Comparison of ENCODE assay signal across 8 mouse cellular contexts in the genomic region with DNA sequence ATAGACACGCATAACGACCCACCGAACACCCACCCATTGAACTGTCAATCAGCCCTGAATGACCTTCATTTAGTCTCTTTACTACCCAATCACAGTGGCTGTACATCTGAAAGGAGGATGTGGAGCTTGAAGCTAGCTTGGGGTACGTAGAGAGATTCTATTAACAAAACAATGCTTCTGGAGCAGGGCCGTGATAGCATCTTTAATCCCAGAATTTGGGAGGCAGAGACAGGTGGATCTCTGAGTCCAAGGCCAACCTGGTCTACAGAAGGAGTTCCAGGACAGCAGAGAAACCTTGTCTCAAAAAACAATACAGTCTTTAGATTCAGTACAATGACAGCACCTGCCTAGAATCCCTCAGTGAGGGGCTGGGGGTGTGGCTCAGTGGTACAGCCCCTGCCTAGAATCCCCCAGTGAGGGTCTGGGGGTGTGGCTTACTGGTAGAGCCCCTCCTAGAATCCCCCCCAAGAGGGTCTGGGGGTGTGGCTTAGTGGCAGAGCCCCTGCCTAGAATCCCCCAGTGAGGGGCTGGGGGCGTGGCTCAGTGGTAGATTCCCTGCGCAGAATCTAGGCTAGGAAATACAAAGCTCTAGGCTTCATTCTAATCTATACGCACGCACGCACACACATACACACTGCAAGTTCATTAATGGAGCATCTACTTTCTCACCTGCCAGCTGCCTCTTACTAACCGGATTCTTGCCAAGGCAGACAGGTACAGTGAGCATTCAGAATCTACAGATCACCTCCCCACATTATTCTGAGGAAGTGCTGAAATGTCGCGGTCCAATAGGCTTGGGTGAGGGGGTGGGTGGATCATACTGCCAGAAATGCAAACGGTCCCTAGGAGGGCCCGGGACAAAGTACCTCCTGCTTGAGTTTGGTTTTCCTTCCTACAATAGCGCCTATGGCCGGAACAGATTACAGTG. TPM values are rescaled to one million over a fixed set of nuclear protein-coding genes. Genes with fewer than 3 reads are reported as not detected.
DNase-seq lines count a peak whose midpoint lies in the region; ATAC-seq and TF ChIP-seq lines count a peak whose summit lies in the region.

No protein-coding gene starts in this region.

- peak; percentile 24 for DNase-seq in retina, postnatal 1 day
- DNase-seq in retina, embryonic 14.5 days (ENCODE audit: low spot score) = no peak
- DNase-seq in limb, embryonic 11.5 days (ENCODE audit: low spot score) = no peak
- DNase-seq in ovary, postnatal 36 days (ENCODE audit: low spot score) = no peak
- no peak for DNase-seq in right cerebral cortex, postnatal 14 days
- DNase-seq in cerebellum, adult 9-10 months = no peak

- no peak for TF ChIP-seq POLR2A in small intestine, adult 2 months (IDR thresholded peaks at IDR 0.05; ENCODE audit: low read depth, low read length)

- TF ChIP-seq CTCF in small intestine, adult 2 months (IDR thresholded peaks at IDR 0.05; ENCODE audit: extremely low read depth, insufficient read length, insufficient replicate concordance, low read depth, low read length) = no peak

- 0 out of 2 replicates have a peak, but pooled peaks cover 3% of the 10 kb centered on the region for H3K9me3 ChIP-seq in embryonic facial prominence, embryonic 13.5 days
- H3K9me3 ChIP-seq in limb, embryonic 11.5 days (ENCODE audit: control insufficient read depth, low read length) = no peaks in the 10 kb centered on the region; the same call in 1 of the 2 replicates

- H3K4me1 ChIP-seq in embryonic facial prominence, embryonic 13.5 days = peaks cover 34% of the 10 kb centered on the region
- peaks cover 16% of the 10 kb centered on the region for H3K4me1 ChIP-seq in limb, embryonic 11.5 days (ENCODE audit: control insufficient read depth, insufficient read depth, low read length)
- H3K4me1 ChIP-seq in small intestine, adult 2 months (ENCODE audit: control insufficient read depth, insufficient read depth, insufficient read length, low read length) = peaks cover 29% of the 10 kb centered on the region

- peak overlapping the region; percentile 66 for H3K9ac ChIP-seq in embryonic facial prominence, embryonic 13.5 days
- peak overlapping the region; percentile 53 for H3K9ac ChIP-seq in limb, embryonic 11.5 days (ENCODE audit: low read length)

- H3K27ac ChIP-seq in embryonic facial prominence, embryonic 13.5 days = peak overlapping the region; percentile 69
- H3K27ac ChIP-seq in limb, embryonic 11.5 days (replicated peaks; ENCODE audit: low read depth, low read length) = no peak overlapping the region
- peak overlapping the region; percentile 75 for H3K27ac ChIP-seq in small intestine, adult 2 months (ENCODE audit: insufficient read depth, low read depth, low read length)

- H3K27me3 ChIP-seq in embryonic facial prominence, embryonic 13.5 days = peaks cover 31% of the 10 kb centered on the region
- peaks cover 19% of the 10 kb centered on the region for H3K27me3 ChIP-seq in limb, embryonic 11.5 days (ENCODE audit: control insufficient read depth, insufficient read depth, low read length)
- no peaks in the 10 kb centered on the region for H3K27me3 ChIP-seq in small intestine, adult 2 months (ENCODE audit: control insufficient read depth, insufficient read depth, low read length)

- peak; percentile 15; the same call in 1 of the 2 replicates for ATAC-seq in embryonic facial prominence, embryonic 13.5 days (ENCODE audit: insufficient number of reproducible peaks, insufficient read depth, low FRiP score, low TSS enrichment, low read depth)
- peak; percentile 49; the same call in 1 of the 2 replicates for ATAC-seq in limb, embryonic 11.5 days (ENCODE audit: insufficient number of reproducible peaks, low FRiP score, low TSS enrichment, low read depth)

- H3K36me3 ChIP-seq in embryonic facial prominence, embryonic 13.5 days = no peaks in the 10 kb centered on the region
- no peaks in the 10 kb centered on the region for H3K36me3 ChIP-seq in limb, embryonic 11.5 days (ENCODE audit: control insufficient read depth, insufficient read depth, low read length)
- H3K36me3 ChIP-seq in small intestine, adult 2 months (ENCODE audit: control insufficient read depth, insufficient read depth, low read length) = peaks cover 50% of the 10 kb centered on the region

- H3K4me2 ChIP-seq in embryonic facial prominence, embryonic 13.5 days = peak overlapping the region; percentile 72
- H3K4me2 ChIP-seq in limb, embryonic 11.5 days (ENCODE audit: low read depth, severe bottlenecking) = peak overlapping the region; percentile 64

- peak overlapping the region; percentile 48 for H3K4me3 ChIP-seq in embryonic facial prominence, embryonic 13.5 days
- peak overlapping the region; percentile 30 for H3K4me3 ChIP-seq in limb, embryonic 11.5 days (ENCODE audit: low read depth, low read length)
- H3K4me3 ChIP-seq in small intestine, adult 2 months (ENCODE audit: low read depth, low read length) = peak overlapping the region; percentile 65

- 28% methylated on average over 17 of the region's 17 CpGs for WGBS in embryonic facial prominence, embryonic 13.5 days
- 30% methylated on average over 17 of the region's 17 CpGs for WGBS in limb, embryonic 11.5 days
- WGBS in small intestine, adult 2 months = 40% methylated on average over 17 of the region's 17 CpGs

RNA-seq across cellular contexts. Expression of gene Bcl3, which starts 7.0 kb away (rescaled TPM):
- polyA plus RNA-seq in embryonic facial prominence, embryonic 13.5 days (2015; fragmentation: Nextera tagmentation; extraction: Ambion mirVana) = 2.2 and 3.6 TPM in 2 replicates
- 0.71 and 1.2 TPM in 2 replicates for polyA plus RNA-seq in limb, embryonic 11.5 days (2014; fragmentation: Nextera tagmentation; extraction: Ambion mirVana)
- polyA plus RNA-seq in small intestine, adult 2 months (2012; rRNA removed) = 169 and 226 TPM in 2 replicates

RNA-seq across cellular contexts. Expression of gene Cblc, which starts 19.0 kb away (rescaled TPM):
- polyA plus RNA-seq in embryonic facial prominence, embryonic 13.5 days (2015; fragmentation: Nextera tagmentation; extraction: Ambion mirVana) = 8.1 and 10.4 TPM in 2 replicates
- 0.75 and 1.3 TPM in 2 replicates for polyA plus RNA-seq in limb, embryonic 11.5 days (2014; fragmentation: Nextera tagmentation; extraction: Ambion mirVana)
- polyA plus RNA-seq in small intestine, adult 2 months (2012; rRNA removed) = 56.7 and 145 TPM in 2 replicates

RNA-seq across cellular contexts. Expression of gene Gm19345, which starts 36.2 kb away (rescaled TPM):
- 0.28 and 0.72 TPM in 2 replicates for polyA plus RNA-seq in embryonic facial prominence, embryonic 13.5 days (2015; fragmentation: Nextera tagmentation; extraction: Ambion mirVana)
- polyA plus RNA-seq in limb, embryonic 11.5 days (2014; fragmentation: Nextera tagmentation; extraction: Ambion mirVana) = not detected in 2 replicates
- 0.13 TPM in 1 of 2 replicates, not detected in the other for polyA plus RNA-seq in small intestine, adult 2 months (2012; rRNA removed)

RNA-seq across cellular contexts. Expression of gene Bcam, which starts 44.7 kb away (rescaled TPM):
- 98.1 and 116 TPM in 2 replicates for polyA plus RNA-seq in embryonic facial prominence, embryonic 13.5 days (2015; fragmentation: Nextera tagmentation; extraction: Ambion mirVana)
- polyA plus RNA-seq in limb, embryonic 11.5 days (2014; fragmentation: Nextera tagmentation; extraction: Ambion mirVana) = 43.0 and 44.1 TPM in 2 replicates
- polyA plus RNA-seq in small intestine, adult 2 months (2012; rRNA removed) = 18.6 and 20.3 TPM in 2 replicates

RNA-seq across cellular contexts. Expression of gene Ceacam16, which starts 45.5 kb away (rescaled TPM):
- polyA plus RNA-seq in embryonic facial prominence, embryonic 13.5 days (2015; fragmentation: Nextera tagmentation; extraction: Ambion mirVana) = not detected in 2 replicates
- polyA plus RNA-seq in limb, embryonic 11.5 days (2014; fragmentation: Nextera tagmentation; extraction: Ambion mirVana) = not detected in 2 replicates
- 0.47 and 1.3 TPM in 2 replicates for polyA plus RNA-seq in small intestine, adult 2 months (2012; rRNA removed)

Comparison
In these comparisons a context has a peak if more than half of its experiments do, and no peak if none do; other contexts are left out.
1. RNA of gene Bcl3, which starts 7.0 kb away (polyA plus RNA-seq): 169 to 226 TPM in small intestine, adult 2 months; 2.2 to 3.6 TPM in embryonic facial prominence, embryonic 13.5 days and 0.71 to 1.2 TPM in limb, embryonic 11.5 days; every median in the first group is over 10 times any median in the second.
2. Peak in every context shown above with its lines, with median percentiles within 50 percentile points of each other: H3K4me3 ChIP-seq.